Mouse (Mus musculus) heart, adult 11 months (tissue): ENCODE measurements around the gene Gm49391.
A peak's percentile ranks its signal among the peaks of the same experiment; 100 is the strongest.
"Not testable (repeated sequence)": the region's sequence is repeated elsewhere in the genome, so short reads cannot be mapped to it uniquely, and the experiment has no call there.

Experiments used
- DNase-seq: peaks from one replicate; pipeline ENCODE4 v3.0.0; 2022

The Gm49391 gene

DNA sequence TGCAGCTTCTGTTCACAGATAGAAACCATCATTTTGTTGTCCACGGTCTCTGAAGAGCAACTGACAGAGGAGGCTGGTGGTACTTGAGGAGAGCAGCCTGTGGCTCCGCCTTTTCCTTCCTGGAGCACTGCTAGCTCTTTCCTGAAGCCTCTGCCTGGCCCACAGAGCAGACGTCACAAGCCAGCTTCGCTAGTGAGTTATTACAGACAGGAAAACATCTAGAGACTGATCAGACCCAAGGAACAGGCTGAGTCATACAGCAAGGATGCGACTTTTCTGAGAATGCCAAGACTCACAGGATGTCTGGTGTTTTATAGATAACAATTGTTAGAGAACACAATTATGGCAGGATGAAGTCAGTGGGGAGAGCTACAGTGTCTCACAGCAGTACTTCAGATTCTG lies at the start of gene Gm49391, which contains the start of gene Ctla2a:
Gene Gm49391 (minus strand): TSS at position 72 of the 402 bp plus-strand sequence.
Gene Ctla2a (minus strand): TSS at position 126 of the 402 bp plus-strand sequence.
- DNase-seq, result peak; percentile 99

DNA sequence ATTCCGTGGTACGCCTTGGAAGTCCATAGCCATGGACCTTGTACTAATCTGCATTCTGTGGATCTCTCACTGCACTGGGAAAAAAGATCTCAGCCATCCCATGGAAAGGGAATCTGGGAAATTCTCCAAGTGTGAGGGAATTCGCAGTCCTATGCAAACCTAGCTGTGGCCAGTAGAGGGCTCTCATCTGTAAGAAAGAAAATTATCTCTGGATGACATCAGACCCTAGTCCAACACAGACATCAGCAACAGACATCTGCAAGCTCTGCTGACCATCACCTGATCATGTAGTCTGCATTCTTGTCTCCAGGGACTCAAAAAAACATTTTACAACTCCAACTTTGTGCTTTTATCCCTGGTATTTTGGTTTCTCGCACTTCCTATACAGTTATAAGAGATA lies 35.9 kb upstream of the Gm49391 start:
- DNase-seq, result not testable (repeated sequence)

DNA sequence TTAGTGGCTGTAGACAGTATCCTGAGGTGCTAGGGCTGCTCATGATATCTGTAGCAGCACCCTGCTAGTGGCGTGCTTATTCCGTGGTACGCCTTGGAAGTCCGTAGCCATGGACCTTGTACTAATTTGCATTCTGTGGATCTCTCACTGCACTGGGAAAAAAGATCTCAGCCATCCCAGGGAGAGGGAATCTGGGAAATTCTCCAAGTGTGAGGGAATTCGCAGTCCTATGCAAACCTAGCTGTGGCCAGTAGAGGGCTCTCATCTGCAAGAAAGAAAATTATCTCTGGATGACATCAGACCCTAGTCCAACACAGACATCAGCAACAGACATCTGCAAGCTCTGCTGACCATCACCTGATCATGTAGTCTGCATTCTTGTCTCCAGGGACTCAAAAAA lies 27.6 kb upstream of the Gm49391 start:
- DNase-seq, result peak; percentile 82

DNA sequence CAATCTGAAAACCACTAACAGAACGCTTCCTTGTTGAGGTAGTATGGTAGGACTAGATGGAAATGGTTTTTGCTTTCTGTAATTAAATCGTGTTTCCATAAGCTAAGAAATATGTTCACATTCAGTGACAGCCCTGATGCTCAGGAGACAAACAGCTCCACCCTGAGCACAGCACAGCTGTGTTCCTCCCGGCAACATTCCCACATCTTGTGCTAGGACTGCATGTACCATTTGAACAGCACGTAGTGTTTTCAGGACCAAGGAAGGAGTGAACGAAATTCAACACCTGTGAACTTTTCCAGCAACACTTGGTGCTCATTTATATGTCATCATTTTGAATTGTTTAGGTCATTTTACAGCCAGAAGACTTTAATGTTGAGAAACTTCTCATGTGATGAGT lies 25.3 kb upstream of the Gm49391 start:
- peak; percentile 95 for DNase-seq

DNA sequence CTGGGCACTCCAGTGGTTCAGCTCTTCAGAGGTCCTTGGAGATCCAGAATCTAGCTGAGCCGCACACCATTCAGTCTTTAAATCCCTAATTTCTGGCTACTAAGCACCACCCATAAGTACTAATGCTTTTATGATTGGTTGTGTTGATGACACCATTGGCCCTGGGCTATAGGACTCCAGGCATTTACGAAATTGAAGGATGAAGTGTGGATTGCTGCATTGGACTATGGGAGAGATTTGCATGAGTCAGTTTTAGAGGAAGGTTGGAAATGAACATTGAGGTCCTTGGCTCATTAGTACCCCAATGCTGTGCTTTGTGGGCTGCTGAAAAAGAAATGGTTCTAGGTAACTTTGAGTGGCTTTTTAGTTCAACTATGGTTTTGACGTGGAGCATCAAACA lies 5.5 kb upstream of the Gm49391 start, which contains the start of gene Tpbpa:
Gene Tpbpa (minus strand): TSS at position 101 of the 400 bp plus-strand sequence.
- not testable (repeated sequence) for DNase-seq

DNA sequence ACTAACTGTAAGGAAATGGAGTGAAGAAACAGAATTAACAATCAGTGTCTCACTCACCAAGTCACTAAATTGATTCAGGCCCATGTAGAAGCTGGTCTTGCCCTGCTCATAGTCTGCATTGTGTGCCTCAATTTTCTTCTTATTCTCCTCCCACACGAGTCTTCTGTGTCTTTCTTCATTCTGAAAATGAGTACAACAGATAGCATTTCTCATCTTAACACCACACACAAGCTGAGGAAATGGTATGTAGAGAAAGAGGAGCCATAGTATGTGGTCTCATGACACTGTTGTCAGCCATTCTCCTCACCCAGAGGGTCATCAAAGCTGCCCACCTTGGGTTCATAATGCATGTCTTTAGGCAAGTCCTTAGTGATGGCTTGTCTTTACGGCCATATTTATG lies 881 bp downstream of the Gm49391 start, which contains the start of gene Gm49393:
Gene Gm49393 (minus strand): TSS at position 101 of the 400 bp plus-strand sequence.
- DNase-seq, result not testable (repeated sequence)

DNA sequence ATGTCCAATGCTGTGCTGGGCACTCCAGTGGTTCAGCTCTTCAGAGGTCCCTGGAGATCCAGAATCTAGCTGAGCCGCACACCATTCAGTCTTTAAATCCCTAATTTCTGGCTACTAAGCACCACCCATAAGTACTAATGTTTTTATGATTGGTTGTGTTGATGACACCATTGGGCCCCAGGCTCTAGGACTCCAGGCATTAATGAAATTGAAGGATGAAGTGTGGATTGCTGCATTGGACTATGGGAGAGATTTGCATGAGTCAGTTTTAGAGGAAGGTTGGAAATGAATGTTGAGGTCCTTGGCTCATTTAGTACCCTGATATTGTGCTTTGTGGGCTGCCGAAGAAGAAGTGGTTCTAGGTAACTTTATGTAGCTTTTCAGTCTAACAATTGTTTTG lies 31.6 kb downstream of the Gm49391 start, which contains the start of gene Tpbpb:
Gene Tpbpb (minus strand): TSS at position 101 of the 400 bp plus-strand sequence.
- not testable (repeated sequence) for DNase-seq

DNA sequence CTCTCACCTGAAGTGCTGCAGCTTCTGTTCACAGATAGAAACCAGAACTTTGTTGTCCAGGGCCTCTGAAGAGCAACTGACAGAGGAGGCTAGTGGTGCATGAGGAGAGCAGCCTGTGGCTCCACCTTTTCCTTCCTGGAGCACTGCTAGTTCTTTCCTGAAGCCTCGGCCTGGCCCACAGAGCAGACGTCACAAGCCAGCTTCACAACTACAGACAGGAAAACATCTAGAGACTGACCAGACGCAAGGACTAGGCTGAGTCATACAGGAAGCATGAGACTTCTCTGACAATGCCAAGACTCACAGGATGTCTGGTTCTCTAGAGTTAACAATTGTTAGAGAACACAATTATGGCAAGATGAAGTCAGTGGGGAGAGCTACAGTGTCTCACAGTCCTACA lies 39.0 kb downstream of the Gm49391 start, which contains the start of gene Ctla2b:
Gene Ctla2b (minus strand): TSS at position 120 of the 400 bp plus-strand sequence.
- peak; percentile 99 for DNase-seq

DNA sequence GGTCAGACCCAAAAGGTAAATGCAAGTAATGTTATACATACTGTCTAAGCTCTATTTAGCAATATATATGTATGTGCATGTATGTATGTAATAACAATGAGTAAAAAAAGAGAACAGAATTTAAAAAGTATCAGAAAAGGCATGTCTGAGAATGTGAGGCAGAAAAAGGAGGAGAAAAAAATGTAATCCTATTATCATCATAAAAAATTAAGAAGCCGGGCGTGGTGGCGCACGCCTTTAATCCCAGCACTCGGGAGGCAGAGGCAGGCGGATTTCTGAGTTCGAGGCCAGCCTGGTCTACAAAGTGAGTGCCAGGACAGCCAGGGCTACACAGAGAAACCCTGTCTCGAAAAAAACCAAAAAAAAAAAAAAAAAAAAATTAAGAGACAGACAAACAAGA lies 39.6 kb downstream of the Gm49391 start, which contains the start of gene Gm49392:
Gene Gm49392 (minus strand): TSS at position 101 of the 400 bp plus-strand sequence.
- DNase-seq, result peak; percentile 13

DNA sequence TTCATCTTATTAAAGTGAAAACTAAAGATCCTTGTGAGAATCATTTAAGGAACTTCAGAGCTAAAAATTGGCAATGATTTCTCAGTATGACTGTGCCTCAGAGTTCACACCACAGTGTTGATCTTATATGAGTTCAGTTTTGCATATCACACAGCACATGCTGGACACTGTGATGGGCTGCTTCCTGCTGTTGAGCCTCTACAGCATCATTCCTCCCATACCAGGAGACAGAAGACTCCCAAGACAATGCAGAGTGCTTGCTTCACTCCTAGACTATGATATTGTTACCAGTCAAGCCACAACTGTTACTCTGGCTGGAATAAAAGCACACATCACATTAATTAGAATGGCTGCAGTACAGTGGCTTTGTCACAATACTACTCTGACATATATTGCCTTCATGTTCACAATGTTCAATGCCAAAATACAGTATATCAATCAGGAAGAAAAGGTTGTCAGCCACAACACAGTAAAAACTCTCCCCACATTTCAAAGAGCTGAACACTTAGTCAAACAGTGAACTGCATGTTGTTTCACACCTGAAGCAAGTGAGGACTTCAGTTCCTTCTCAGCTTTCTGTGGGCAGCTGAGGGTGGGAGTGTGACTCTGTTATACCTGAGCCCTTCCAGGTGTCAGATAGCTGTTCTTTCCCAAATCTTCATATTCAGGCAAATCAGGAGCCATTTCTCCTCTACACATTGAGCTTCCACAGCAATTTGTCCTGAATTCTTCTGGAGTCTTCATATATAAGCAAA lies 40.8 kb downstream of the Gm49391 start:
- DNase-seq, result peak; percentile 79

DNA sequence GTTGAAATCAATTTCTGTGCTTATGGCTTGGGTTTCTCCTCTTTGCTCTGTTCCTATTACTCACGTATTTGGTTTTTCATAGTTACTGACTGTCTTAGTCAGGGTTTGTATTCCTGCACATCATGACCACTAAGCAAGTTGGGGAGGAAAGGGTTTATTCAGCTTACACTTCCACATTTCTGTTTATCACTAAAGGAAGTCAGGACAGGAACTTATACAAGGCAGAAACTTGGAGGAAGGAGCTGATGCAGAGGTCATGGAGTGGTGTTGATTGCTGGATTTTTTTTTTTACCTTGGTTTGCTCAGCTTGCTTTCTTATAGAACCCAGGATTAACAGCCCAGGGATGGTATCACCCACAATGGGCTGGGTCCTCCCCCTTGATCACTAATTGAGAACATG lies 44.1 kb downstream of the Gm49391 start:
- DNase-seq, result peak; percentile 59

DNA sequence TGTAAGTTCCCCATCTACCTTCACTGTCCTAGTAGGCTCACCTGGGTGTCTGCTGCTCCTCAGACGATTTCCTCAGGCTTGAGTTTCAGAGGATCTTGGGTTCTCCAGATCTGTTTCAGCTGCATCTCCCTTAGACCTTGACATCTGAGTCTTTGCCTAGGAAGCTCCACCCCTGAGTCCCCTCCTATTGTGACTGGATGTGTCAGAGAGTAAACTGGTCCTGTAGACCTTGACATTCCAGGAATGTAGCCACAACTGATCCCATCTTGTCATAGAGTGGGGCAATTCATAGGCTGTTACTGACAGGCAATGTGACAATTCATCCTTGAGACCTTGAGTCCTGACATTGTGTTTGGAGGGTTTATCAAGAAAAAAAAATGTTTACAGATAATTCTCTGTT lies 72.1 kb downstream of the Gm49391 start, which contains the start of gene 4930486L24Rik:
Gene 4930486L24Rik (minus strand): TSS at position 195 of the 400 bp plus-strand sequence.
- DNase-seq, result no peak

DNA sequence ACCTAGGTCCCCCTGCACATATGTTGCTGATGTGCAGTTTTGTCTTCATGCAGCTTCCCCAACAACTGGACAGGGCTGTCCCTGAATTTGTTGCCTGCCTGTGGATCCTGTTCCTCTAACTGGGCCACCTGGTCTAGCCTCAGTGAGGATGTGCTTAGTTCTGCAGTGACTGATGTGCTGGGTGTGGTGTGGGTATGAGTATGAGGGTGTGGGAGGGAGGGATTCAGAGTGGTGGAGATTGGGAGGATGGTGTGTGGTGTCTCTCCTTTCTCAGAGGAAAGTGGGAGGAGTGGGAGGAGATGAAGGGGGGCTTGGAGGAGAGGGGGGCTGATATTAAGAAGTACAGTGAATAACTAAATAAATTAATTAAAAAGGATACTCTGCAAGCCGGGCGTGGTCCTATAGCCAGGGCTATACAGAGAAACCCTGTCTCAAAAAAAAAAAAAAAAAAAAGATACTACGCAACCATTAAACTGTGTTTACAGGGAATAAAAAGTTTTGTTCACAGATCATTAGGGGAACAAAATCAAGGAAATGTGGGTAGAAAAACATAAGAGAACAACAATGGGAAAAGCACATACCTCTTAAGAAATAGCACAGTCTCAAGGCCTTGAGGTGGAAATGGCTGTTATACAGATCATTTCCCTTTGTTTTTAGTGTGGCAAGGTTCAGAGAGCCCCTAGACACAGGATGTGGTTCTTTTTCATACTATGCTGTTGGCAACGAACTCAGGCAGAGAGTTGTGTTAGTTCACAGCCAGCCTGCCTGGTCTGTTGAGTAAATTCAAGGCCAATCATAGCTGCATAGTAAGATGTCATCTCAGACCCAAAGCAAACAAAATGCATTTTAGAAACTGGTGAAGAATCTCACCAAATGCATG lies 87.9 kb downstream of the Gm49391 start:
- peak; percentile 96 for DNase-seq
